Mouse (Mus musculus) liver, postnatal 0 days (tissue): ENCODE results near the gene Tcerg1l. TPM values are rescaled to one million over a fixed set of nuclear protein-coding genes. Genes with fewer than 3 reads are reported as not detected.

ENCODE experiments used
- ATAC-seq: fragments of 200-750 bp; cut with Nextera tagmentation; 2 replicates; pipeline ENCODE4 v1.8.0; 2017; ENCODE audit warnings: mild to moderate bottlenecking, moderate library complexity
- DNase-seq: peaks from one replicate; pipeline ENCODE4 v3.0.0-alpha.2; 2016
- H3K27ac ChIP-seq: fragments of 300-500 bp; sonication (generic); 2 replicates; pipeline ENCODE4 v1.5.1; 2014; ENCODE audit warnings: antibody characterized with exemption, moderate library complexity, mild to moderate bottlenecking, low read depth
- H3K27me3 ChIP-seq: fragments of 300-500 bp; sonication (generic); 2 replicates; pipeline ENCODE4 v1.6.1; 2014; ENCODE audit warnings: low read length, control low read depth, mixed read lengths; ENCODE audit not compliant: insufficient read depth
- H3K36me3 ChIP-seq: fragments of 300-500 bp; sonication (generic); replicated peaks from 2 replicates; pipeline ENCODE4 v1.6.1; 2014; ENCODE audit warnings: mild to moderate bottlenecking, control low read depth, low read length, moderate library complexity, mixed read lengths; ENCODE audit not compliant: insufficient read depth
- H3K4me1 ChIP-seq: fragments of 300-500 bp; sonication (generic); 2 replicates; pipeline ENCODE4 v1.6.1; 2014; ENCODE audit warnings: antibody characterized with exemption, mild to moderate bottlenecking, control low read depth; ENCODE audit not compliant: insufficient read depth
- H3K4me2 ChIP-seq: fragments of 300-500 bp; sonication (generic); 2 replicates; pipeline ENCODE4 v1.6.1; 2014; ENCODE audit warnings: low read depth, mild to moderate bottlenecking, low read length, moderate library complexity, mixed read lengths
- H3K4me3 ChIP-seq: fragments of 300-500 bp; sonication (generic); 2 replicates; pipeline ENCODE4 v1.5.1; 2014; ENCODE audit warnings: low read depth, low read length
- H3K9ac ChIP-seq: fragments of 300-500 bp; sonication (generic); replicated peaks from 2 replicates; pipeline ENCODE4 v1.6.1; 2014; ENCODE audit warnings: mild to moderate bottlenecking, moderate library complexity
- H3K9me3 ChIP-seq: fragments of 300-500 bp; sonication (generic); 2 replicates; pipeline ENCODE4 v1.6.1; 2016; ENCODE audit warnings: mild to moderate bottlenecking, control low read depth, low read length, mixed read lengths
- CTCF ChIP-seq: sonication (generic); IDR thresholded peaks from 2 replicates; pipeline ENCODE4 v1.5.1; 2016; ENCODE audit warnings: antibody characterized with exemption, low read depth
- EP300 ChIP-seq: IDR thresholded peaks from 2 replicates; pipeline ENCODE4 v1.6.1; 2016; ENCODE audit warnings: antibody characterized with exemption, low read depth, mild to moderate bottlenecking
- WGBS: fragments of 180-500 bp; shearing (Covaris S2); extraction: QIAGEN DNeasy Blood & Tissue Kit; methylation state at CpG from one replicate; pipeline ENCODE4 v1.1.7; 2014; ENCODE audit not compliant: insufficient replicate concordance; 5-methylcytosine and 5-hydroxymethylcytosine counted together
- polyA plus RNA-seq: library from polyadenylated mRNA; unstranded; fragments of >200 nt; fragmentation: Nextera tagmentation; extraction: Ambion mirVana; gene quantifications from 2 replicates; pipeline ENCODE4 v1.2.1, GENCODE M21; 2015

The Tcerg1l gene
- polyA plus RNA-seq, 1 experiment from 2014 or later: not detected

DNA sequence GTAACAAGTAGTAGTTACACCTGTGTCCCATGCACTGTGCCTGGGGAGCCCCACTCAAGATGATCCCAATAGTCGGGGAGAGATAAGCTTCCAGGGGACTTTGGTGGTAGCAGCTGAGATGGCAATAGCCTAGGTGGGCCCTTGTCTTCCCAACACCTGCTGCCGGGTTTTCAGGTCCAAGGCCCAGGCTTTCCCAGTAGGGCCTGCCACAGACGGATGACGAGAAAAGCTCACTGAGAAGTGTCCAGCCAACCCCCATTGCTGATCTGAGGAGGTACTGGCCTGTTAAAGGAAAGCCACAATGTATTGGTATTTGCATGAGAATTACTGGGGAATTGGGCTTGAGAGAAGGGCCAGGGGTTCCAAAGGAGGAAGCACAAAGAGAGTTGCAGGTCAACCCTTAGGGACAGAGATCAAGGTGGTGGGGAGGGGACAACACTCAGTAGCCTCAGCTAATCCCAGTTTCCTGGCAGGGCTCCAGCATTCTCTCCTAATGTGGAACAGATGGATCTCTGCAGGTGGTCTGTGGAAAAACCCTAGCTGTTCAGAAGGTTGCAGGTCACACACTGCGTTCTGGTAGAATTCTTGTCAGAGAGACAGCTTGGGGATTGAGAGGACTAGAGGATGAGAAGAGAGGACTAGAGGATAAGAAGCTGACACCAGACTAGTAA, 129.4 kb downstream of the Tcerg1l start:
- Histone ChIP-seq H3K36me3 (no peaks in the 10 kb centered on the region), H3K4me3 (no peak overlapping the region), H3K4me1 (no peaks in the 10 kb centered on the region), H3K9ac (no peak overlapping the region), H3K4me2 (no peak overlapping the region), H3K27ac (no peak overlapping the region), H3K27me3 (no peaks in the 10 kb centered on the region), H3K9me3 (no peaks in the 10 kb centered on the region)
- DNase-seq (no peak), ATAC-seq (no peak)
- 75% methylated on average over 5 of the region's 5 CpGs for WGBS
- TF ChIP-seq EP300: no peak
- no peak for TF ChIP-seq CTCF

DNA sequence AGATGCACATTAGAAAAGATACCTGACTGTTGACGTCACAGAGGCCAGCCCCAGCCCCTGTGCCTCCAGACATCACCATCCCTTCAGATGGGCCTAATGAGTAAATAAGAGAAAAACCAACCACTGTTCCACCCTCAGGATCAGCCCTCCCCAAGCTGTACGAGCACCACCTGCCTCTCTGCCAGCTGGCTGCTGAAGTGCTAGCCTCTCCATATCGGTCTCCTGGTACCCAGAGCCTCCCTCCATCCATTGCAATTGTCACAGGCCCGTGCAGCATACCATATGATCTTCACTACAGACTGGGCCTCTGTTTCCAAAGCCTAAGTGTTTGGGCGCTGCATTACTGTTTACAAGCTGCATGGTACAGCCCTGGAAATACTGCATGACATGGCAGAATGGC, 148.9 kb downstream of the Tcerg1l start:
- WGBS: 72% methylated on average over 5 of the region's 5 CpGs
- no peaks in the 10 kb centered on the region for H3K36me3 ChIP-seq
- ATAC-seq (no peak), DNase-seq (no peak)
- no peaks in the 10 kb centered on the region for H3K4me1 ChIP-seq
- H3K27me3 ChIP-seq: no peaks in the 10 kb centered on the region
- no peak overlapping the region for H3K4me2 ChIP-seq
- H3K9ac ChIP-seq: no peak overlapping the region
- no peak overlapping the region for H3K4me3 ChIP-seq
- no peaks in the 10 kb centered on the region for H3K9me3 ChIP-seq
- H3K27ac ChIP-seq: no peak overlapping the region
- no peak for TF ChIP-seq CTCF

DNA sequence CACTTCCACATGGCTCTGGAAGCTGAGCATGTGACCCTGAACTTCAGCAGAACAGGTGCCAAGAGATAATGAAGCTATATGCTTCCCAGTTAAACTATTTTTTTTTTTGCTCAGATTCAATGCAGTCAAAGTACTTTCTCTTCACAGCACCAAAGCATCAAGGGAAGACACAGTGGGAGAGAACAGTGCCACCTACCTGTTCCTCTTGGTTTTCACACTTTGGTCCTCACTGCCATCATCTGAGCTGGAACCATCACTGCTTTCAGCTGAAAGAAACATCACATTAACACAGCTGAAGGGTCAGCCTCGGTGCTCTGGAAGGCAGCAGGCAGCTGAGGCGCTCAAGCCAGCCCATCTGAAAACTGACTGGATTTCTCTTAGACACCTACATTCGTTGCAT, 149.4 kb downstream of the Tcerg1l start:
- DNase-seq: no peak
- no peak overlapping the region for H3K4me2 ChIP-seq
- H3K9ac ChIP-seq: no peak overlapping the region
- H3K9me3 ChIP-seq: no peaks in the 10 kb centered on the region
- no peak for ATAC-seq
- H3K4me1 ChIP-seq: no peaks in the 10 kb centered on the region
- no peak overlapping the region for H3K4me3 ChIP-seq
- no peaks in the 10 kb centered on the region for H3K27me3 ChIP-seq
- H3K36me3 ChIP-seq: no peaks in the 10 kb centered on the region
- WGBS: 68% methylated on average over 3 of the region's 3 CpGs
- TF ChIP-seq CTCF (peak; percentile 44), EP300 (no peak)
- H3K27ac ChIP-seq: no peak overlapping the region

DNA sequence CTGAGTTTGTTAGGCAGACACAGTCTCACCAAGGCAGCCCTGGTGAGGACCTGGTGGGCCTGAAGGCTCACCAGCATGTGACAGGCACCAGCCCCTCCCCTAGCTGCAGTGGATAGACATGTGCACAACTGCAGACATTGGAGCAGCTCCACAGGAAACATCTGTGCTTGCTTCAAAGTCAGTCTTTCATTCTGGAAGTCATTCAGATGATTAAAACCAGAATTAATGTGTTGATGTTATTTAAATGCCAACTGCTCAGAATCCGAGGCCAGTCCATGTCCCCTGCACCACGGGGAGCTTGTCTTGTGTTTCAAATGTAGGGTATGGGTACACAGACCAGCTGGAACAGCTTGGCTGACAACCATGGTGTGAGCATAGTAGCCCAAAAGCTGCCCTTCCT, 150.8 kb downstream of the Tcerg1l start:
- WGBS: 32% methylated on average over 2 of the region's 2 CpGs
- Histone ChIP-seq H3K4me3 (no peak overlapping the region), H3K4me2 (no peak overlapping the region), H3K9me3 (no peaks in the 10 kb centered on the region), H3K27me3 (no peaks in the 10 kb centered on the region), H3K4me1 (no peaks in the 10 kb centered on the region), H3K9ac (no peak overlapping the region), H3K36me3 (no peaks in the 10 kb centered on the region), H3K27ac (no peak overlapping the region)
- TF ChIP-seq EP300 (no peak), CTCF (no peak)
- DNase-seq (no peak), ATAC-seq (no peak)

DNA sequence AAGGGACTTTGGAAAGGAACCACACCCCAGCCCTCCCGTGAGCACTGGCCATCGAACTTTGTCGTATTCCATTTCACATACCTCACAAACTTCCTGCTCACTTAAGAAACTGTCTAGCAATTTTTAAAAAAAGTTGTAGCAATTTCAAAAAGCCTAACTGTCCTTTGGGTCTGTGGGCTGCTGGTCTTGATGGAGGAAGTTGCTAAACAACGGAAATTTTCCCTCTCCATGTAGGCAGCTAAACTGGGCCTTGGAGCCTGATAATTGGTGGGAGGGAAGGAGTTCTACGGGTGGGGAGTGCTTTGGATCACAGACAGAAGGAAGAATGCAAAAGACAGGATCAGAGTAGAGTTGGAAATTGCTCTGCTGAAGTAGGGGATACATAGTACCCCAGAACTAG, 155.3 kb downstream of the Tcerg1l start:
- H3K4me3 ChIP-seq: no peak overlapping the region
- H3K9ac ChIP-seq: no peak overlapping the region
- no peak overlapping the region for H3K4me2 ChIP-seq
- no peaks in the 10 kb centered on the region for H3K27me3 ChIP-seq
- DNase-seq: no peak
- H3K4me1 ChIP-seq: no peaks in the 10 kb centered on the region
- no peaks in the 10 kb centered on the region for H3K36me3 ChIP-seq
- H3K27ac ChIP-seq: no peak overlapping the region
- 46% methylated on average over 5 of the region's 5 CpGs for WGBS
- no peak for TF ChIP-seq CTCF
- no peak for TF ChIP-seq EP300
- H3K9me3 ChIP-seq: no peaks in the 10 kb centered on the region
- no peak for ATAC-seq

DNA sequence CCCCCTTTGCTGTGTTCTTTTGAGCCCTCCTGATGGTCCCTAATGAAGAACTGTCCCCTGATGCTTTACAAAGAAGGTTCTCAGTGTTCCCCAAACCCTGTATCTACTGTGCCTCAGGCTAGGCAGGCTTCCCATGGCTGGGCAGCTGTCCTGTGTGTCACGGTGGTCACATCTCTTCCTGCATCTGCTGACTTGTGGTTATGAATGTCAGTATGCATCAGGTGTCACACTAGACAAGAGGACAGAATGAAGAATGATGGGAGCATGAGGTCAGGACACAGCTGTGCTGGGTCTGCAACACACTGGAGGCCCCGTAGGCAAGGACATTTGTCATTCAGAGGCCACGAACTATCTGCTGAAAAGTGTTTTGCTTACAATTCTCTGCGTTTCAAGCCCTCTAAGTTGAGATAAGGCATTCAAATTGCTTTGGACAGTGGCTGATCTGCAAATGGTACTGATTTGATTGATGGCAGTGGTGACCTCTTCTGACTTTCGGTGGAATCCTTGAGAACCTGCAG, 159.8 kb downstream of the Tcerg1l start:
- no peaks in the 10 kb centered on the region for H3K4me1 ChIP-seq
- DNase-seq: no peak
- ATAC-seq: no peak
- no peak overlapping the region for H3K27ac ChIP-seq
- WGBS: 21% methylated on average over 5 of the region's 5 CpGs
- H3K36me3 ChIP-seq: no peaks in the 10 kb centered on the region
- no peak overlapping the region for H3K4me2 ChIP-seq
- no peaks in the 10 kb centered on the region for H3K9me3 ChIP-seq
- H3K27me3 ChIP-seq: no peaks in the 10 kb centered on the region
- no peak overlapping the region for H3K9ac ChIP-seq
- no peak overlapping the region for H3K4me3 ChIP-seq
- TF ChIP-seq EP300 (no peak), CTCF (no peak)
